Mouse (Mus musculus): ENCODE measurements at regions not wholly inside any gene's neighbourhood (a gene's known extent, or its start where the extent isn't known, plus 50 kb on each side); places are given as distances from the start of the nearest gene placed in this dataset.

DNA sequence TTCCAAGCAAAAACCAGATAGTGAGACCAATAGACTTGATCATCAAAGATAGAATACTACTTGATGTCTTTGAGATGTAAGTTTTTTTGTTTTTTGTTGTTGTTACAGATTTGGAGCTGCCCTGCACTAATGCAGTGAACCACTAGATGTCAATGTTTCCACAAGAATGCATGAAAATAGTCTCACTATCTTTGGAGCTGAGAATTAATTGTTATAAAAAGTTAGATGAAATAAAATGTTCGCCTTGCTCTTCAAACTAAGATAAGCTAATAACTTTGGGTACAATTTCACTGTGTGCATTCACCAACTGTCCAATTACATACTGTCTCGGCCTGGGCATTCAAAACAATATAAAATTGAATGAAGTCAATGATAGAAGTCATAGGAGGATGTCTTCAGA lies 223.2 kb upstream of the Agtr1b start:
- DNase-seq (ENCODE audit: low read depth, low spot score) = peak; percentile 16

DNA sequence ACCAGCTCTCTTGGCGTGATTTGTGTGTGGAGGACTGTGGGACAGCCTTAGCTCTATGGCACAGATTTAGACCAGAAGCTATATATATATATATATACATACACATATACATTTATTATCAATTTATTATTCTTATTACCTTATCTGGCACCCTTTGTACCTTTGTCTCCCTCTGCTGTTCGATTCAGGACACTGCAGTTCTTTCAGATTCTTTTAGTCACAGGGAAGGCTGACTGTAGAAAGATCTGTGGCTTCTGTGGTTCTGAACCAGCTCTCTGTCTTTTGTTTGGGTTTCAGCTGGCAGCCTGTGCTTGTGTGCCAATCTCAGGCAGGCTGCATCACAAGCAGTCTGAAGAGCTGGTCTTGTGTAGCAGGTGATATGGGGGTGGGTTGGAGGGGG lies 184.6 kb upstream of the Agtr1b start:
- DNase-seq (ENCODE audit: low read depth, low spot score) = peak; percentile 2

DNA sequence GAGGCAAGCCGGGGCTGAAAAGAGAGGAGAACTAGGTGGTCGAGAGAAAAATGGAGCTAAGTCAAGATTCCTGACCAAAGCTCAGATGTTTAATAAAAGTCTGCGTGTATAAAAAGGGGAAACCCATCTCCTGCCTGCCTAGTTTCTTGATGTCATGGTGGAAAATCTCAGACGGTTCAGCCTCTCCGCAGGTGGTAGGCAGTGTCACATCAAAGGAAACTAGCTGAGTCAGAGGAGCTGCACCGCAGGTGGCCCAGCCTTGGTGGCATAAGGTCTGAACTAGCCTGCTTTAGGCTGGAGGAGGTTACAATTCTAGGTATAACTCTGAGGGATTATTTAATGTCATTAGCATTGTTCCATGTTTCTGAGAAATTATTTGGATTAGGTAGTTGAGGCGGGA lies 177.0 kb upstream of the Agtr1b start:
- DNase-seq (ENCODE audit: low read depth, low spot score) = no peak

DNA sequence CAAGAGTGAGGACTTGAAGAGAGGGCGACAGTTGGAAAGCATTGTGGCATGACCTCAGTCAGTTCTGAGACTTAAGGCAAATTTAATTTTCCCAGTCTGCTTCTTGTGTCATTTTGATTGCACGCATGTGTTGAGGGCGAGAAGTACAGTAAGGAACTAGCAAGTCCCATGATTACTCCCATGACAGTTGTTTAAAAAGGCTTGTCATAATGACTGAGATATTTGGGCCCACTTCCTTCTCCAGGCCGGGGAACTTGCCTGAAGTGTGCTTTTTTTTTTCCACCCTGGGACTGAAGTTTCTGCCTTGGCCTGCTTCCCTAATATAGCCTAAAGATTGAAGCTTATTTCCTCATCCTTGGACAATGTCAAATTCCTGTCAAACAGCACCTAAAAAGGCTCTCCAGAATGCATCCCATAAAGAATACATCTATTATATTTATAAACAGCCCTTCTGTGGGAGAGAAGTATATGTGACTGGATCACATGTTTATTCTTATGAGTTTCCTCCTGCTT lies 171.6 kb upstream of the Agtr1b start:
- DNase-seq (ENCODE audit: low read depth, low spot score) = no peak

DNA sequence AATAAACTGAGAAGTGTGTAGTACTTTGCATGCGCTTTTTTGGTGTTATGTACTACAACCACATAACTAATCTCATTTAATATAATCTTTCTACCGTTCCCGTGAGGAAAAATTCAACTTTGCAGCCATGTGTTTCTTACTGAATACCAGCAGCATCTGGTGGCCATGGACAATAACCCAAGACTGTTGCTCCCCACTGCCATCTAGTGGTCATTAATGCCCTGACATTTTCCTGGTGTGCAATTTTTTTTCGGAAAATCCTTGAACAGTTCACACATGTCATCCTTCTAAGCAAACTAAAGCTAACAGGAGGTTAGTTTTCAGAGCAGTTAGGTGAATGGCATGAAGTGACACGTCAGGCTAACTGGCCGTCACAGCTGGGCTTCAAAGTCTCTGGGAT lies 153.8 kb upstream of the Agtr1b start:
- DNase-seq (ENCODE audit: low read depth, low spot score) = peak; percentile 72

DNA sequence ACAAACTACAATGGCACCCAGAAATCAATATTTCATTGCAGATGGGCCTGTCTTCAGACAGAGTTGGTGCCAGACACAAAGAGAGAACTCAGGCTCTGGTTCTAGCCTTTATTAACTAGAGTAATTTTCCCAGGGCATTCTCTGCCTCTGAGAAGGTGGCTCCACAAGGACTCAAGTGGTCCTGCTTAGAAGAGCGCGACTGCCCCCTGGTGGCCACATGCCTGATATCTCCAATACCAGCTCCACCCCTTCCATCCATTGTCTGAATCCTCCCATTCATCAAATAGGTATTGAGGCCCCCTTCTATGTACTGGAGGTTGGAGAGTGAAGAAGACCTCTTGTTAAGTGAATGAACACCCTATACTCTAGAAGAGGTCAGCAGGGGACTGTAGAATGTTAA lies 142.2 kb upstream of the Agtr1b start:
- peak; percentile 85 for DNase-seq (ENCODE audit: low read depth, low spot score)

DNA sequence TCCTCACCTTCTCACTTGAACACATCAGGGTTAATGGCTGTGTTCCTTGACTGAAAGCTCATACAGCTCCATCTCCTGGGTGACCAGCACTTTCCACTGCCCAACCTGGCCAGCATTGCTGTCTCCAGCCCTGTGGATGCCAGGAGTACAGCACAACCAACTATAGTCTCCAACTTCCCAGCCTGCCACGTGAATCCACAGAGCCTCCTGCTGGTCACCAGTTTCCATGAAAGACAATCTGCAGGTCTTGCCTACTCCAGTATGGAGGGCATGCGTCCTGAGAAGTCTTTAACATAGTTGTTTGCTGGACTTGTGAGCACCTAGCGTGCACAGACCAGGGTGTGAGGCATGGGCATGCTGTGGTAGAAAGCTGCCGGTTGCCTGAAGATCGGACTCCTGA lies 138.6 kb upstream of the Agtr1b start:
- no peak for DNase-seq (ENCODE audit: low read depth, low spot score)

Data from forelimb bud, embryonic 11.5 days (tissue).